Mouse (Mus musculus) left cerebral cortex, adult 2 months (tissue): ENCODE measurements around the gene Tshz2. TPM values are rescaled to one million over a fixed set of nuclear protein-coding genes. Genes with fewer than 3 reads are reported as not detected.

Source experiments
- DNase-seq, 2 experiments: peaks; one replicate each; pipeline ENCODE4 v3.0.0; 2021 to 2022; ENCODE audit warnings: low spot score in 2 of 2, mixed read lengths in 1 of 2; ENCODE audit errors: extremely low spot score in 1 of 2
- H3K27ac ChIP-seq: fragments of 200-600 bp; 2 replicates; pipeline ENCODE4 v1.8.1; 2022
- H3K4me3 ChIP-seq: fragments of 200-600 bp; 2 replicates; pipeline ENCODE4 v1.8.1; 2022
- CTCF ChIP-seq: fragments of 200-600 bp; IDR thresholded peaks from 2 replicates; pipeline ENCODE4 v1.8.1; 2022; ENCODE audit warnings: antibody characterized with exemption, mild to moderate bottlenecking, moderate library complexity
- intact Hi-C: fragments of 180-260 bp; cut with DNase I; formaldehyde crosslinking; loops from one replicate; pipeline ENCODE4 v1.15.1; 2025
- total RNA-seq, 2 experiments: library from RNA; stranded (reverse); gene quantifications; 2 replicates each; pipeline ENCODE4 v1.2.3; 2021

Tshz2 gene
- total RNA-seq, 2 experiments from 2014 or later = 38.2 to 46.1 TPM

DNA sequence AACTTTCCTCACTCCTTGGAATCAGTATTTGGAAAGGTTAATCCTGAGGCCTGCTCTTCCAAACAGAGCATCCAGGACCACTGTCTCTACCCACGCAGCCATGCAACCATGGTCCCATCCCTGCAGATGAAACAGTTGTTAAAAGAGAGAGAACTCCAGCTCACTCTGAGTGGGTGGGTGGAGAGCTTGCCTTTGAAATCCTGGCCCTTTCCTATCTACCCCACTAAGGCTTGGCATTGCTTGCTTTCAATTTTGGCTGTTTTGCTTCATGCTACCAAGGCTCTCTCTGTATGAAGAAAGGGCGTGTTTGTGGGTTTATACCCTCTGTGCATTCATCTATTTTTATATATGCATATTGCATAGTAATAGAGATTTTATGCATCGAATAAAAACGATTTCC, 33.2 kb upstream of the Tshz2 start:
- no peak for TF ChIP-seq CTCF
- intact Hi-C loops = loop anchor here (1.0 to 5.0 kb wide), 2 partner anchors 280 to 462 kb away; no protein-coding TSS in a partner anchor
- Histone ChIP-seq H3K4me3 (no peak overlapping the region), H3K27ac (peak overlapping the region; percentile 45)
- DNase-seq = no peak

DNA sequence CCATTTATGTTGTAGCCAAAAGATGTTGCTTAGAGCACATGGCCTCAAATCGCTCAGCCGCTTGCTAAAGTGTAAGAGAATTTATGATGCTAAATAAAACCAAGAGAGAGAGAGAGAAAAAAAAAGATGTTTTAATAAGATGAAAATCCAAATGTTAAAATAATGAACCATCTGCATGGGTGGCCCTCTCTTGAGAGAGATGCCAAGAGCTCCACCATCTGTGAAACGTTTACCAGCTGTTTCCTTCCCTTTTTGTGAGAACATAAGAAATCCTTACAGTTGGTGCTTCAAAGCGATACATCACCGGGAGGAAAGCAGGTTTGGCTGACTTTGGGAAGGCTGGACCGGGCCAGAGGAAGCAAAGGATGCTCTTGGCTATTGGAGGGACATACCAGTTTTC, 32.6 kb upstream of the Tshz2 start:
- no peak for TF ChIP-seq CTCF
- peak overlapping the region; percentile 45; the same call in 1 of the 2 replicates for H3K27ac ChIP-seq
- peak; percentile 36 to 46 for DNase-seq
- no peak overlapping the region for H3K4me3 ChIP-seq
- intact Hi-C loops = loop anchor here (5.0 kb wide), 1 partner anchor 298 kb away; no protein-coding TSS in a partner anchor

DNA sequence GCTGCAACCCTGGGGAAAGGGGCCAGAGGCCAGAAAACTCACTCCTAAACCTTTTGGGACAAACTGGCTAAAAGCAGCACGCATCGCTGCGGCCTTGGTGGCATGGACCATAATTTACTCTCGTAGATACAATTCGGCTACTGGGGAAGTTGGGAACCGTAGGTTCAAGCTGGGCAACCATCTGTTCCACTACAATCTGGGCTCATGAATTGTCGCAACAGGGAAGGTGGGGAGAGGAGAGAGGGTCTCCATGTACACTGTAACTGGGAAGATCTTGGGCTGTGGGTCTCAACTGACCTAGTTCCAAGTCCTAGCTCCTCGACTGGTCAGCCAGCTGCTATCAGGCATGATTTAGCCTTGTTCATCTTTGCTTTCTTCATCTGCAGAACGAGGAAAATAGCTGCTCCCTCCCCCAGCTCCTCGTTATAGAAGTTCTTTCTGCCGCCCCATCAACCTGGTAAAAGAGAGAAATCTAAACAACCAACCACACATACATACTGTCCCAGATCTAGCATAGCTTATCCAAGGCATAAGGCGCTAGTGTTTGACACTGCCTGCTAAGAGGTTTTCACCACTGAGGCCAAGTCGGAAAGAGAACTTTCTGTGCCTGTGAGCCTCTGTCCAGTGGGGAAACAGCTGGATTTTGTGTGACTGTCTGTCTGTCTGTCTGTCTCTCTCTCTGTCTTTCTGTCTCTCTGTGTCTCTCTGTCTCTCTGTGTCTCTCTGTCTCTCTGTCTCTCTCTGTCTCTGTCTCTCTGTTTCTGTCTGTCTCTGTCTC, 25.7 kb upstream of the Tshz2 start:
- no peak overlapping the region; the same call in 1 of the 2 replicates for H3K27ac ChIP-seq
- no peak for TF ChIP-seq CTCF
- DNase-seq = peak in 1 of 2 experiments; percentile 22
- intact Hi-C loops = no loop called here
- H3K4me3 ChIP-seq = no peak overlapping the region

DNA sequence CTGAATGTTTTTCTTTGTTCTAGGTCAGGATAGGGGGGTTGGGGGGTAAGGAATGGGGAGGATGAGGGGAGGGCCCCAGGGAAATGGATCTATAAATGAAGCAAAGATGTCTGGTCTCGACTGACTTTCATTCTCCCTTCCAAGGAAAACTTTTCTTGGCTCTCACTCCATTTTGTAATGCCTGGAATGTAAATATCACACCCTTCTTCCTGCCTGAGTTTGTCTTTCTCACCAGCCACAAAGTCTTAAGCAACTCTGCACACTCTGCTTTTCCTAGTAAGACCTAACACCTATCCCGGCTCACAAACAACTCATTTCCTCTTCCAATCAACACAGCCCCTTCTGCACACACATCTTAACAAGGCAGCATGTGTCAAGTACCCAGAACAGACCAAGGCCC, 25.0 kb upstream of the Tshz2 start:
- Histone ChIP-seq H3K4me3 (no peak overlapping the region), H3K27ac (no peak overlapping the region)
- intact Hi-C loops = no loop called here
- TF ChIP-seq CTCF = no peak
- no peak for DNase-seq

DNA sequence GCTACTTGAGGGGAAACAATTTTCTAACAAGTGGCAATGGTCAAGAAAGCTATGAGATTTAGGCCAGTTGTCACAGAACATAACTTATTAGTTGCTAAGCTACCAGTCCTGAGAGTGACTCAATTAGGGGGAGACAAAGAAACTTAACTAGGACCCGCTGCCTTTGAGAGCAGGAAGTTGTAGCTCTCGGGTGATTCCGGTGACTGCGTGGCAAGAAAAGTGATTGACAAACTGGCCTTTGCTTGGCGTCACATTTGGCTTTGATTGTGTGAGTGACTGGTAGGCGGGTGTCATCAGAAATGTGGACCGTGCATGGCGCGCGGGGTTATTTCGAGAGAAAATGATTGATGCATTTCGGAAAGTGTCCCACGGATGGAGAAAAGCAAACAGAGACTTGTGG, 22.9 kb upstream of the Tshz2 start:
- intact Hi-C loops = loop anchor here (10.0 kb wide), 1 partner anchor 545 kb away; no protein-coding TSS in a partner anchor
- no peak for TF ChIP-seq CTCF

DNA sequence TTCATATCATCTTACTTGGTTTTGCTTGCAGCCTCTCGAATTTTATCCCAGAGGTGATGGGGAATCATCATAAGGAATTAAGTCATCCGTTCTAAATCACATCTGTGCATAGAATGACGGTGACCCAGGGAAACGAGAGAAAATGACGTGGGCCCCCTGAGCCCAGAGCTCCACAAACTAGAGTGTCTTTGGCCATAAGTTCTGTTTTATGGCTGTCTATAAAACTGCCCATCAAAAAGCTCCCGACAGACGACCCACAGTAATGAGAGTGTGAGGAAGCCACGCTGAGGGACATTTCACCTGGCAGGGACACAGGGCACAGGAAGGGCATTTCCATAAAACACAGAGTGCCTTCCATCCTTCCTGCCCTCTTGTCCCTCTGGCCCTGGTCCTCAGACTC, 21.9 kb upstream of the Tshz2 start:
- intact Hi-C loops = loop anchor here (10.0 kb wide), 1 partner anchor 546 kb away; no protein-coding TSS in a partner anchor
- TF ChIP-seq CTCF = no peak
- DNase-seq = no peak
- Histone ChIP-seq H3K27ac (no peak overlapping the region), H3K4me3 (no peak overlapping the region)

More for the DNA sequence above, 22.9 kb upstream of the Tshz2 start:
- no peak for DNase-seq
- no peak overlapping the region for H3K27ac ChIP-seq
- H3K4me3 ChIP-seq = no peak overlapping the region

DNA sequence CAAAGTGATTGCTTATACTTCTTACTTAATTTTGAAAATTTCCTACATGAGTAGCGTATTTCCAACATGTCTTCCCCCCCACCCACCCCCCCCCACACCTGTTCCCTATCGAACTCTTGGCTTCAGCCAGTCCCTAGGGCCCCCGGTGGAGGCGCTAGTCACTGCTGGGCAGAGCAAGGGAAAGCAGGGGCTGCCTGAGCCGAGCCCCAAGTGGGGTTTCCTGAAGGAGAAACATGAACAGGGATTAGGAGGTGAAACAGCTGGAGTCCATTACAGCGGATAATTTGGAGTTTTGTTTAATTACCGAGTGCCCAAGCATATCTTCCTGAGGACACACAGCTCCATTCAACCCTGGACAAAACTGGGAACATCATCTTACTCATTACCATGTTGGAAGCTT, 21.3 kb upstream of the Tshz2 start:
- intact Hi-C loops = loop anchor here (10.0 kb wide), 1 partner anchor 547 kb away; no protein-coding TSS in a partner anchor

DNA sequence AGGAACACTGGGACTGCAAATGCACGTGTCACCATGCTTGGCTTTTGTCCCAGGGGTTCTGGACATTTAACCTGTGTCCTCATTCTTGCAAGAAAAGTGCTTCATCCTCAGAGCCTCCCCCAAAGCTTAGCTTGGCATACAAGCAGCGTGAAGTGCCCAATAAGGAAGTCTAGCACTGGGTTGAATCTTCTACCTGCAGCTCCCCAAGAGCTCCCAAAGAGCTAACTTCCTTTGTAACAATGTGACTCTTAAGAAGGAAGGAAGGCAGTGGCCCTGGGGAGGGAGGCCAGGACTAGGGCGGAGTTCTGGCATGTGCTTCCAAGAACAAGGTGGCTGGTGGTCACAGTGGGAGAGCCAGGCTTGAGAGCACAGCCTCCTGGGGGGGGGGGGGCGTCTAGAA, 18.1 kb upstream of the Tshz2 start:
- intact Hi-C loops = loop anchor here (10.0 kb wide), 1 partner anchor 550 kb away; no protein-coding TSS in a partner anchor
- Histone ChIP-seq H3K4me3 (no peak overlapping the region), H3K27ac (no peak overlapping the region)
- no peak for DNase-seq
- no peak for TF ChIP-seq CTCF

More for the DNA sequence above, 21.3 kb upstream of the Tshz2 start:
- TF ChIP-seq CTCF = no peak; the same call in 1 of the 2 replicates
- H3K4me3 ChIP-seq = no peak overlapping the region
- DNase-seq = no peak
- H3K27ac ChIP-seq = no peak overlapping the region

DNA sequence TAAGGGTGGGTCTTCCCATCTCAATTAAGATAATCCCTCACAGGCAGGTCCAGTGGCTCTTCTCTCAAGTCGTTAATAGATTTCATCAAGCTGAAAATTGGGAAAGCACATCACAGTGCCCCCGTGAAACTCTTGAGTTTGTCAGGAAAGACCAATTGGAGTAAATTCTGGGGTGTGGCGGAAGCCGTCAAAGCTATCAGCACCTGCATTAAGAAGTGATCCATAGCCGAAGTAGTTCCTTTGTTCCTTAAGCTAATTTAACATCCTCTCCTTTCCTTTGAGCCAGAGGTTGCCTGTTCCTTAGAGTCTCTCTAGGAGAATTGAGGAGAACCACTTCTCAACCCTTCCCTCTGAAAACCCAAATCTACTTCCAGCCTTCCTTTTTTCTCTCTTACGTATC, 16.8 kb upstream of the Tshz2 start:
- DNase-seq = no peak
- H3K4me3 ChIP-seq = no peak overlapping the region
- intact Hi-C loops = loop anchor here (10.0 kb wide), 1 partner anchor 551 kb away; no protein-coding TSS in a partner anchor
- no peak overlapping the region for H3K27ac ChIP-seq
- no peak for TF ChIP-seq CTCF

DNA sequence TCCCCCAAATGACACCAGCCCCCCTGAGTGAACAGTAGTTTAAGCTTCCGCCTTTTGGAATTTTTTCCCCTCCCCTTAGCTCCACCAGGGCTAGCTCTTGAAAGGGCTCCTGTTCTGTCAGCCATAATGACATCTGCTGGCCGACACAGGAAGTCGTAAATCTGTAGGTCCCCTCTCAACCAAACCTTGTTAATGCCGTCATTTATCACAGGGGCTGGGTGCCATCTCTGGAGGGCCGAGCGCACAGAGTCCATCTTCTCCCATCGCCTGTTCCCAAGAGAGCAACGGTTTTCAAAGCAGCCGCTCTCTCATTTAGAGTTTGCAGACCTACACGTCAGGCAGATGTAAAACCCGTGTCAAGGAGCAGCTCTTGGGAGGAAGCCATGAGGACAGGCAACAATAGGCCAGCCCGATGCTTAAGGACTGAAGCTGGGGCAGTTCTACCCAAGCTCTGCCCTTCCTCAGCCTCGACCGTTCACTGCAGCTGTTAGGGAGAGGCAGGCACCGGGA, 11.6 kb upstream of the Tshz2 start:
- no peak for DNase-seq
- TF ChIP-seq CTCF = peak; percentile 40
- Histone ChIP-seq H3K4me3 (no peak overlapping the region), H3K27ac (no peak overlapping the region)
- intact Hi-C loops = no loop called here

DNA sequence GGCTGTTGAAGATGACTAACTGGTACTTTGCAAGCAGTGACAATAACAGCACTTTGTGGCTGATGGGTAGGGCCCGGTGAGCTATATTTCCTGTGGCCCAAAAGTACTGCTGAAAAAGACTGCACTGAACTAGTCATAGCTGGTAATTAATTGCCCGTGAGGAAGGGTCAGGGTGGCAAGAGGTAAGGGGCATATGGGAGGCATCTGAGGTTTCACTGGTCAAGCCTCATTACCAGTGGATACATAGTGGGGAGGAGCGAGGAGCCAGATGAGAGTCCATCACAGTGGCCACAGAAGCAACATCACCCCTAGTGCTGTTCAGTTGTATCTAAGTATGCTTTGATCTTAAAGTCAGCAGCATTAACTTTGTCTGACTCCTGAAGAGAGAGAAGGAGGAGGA, 2.7 kb upstream of the Tshz2 start:
- Histone ChIP-seq H3K27ac (no peak overlapping the region), H3K4me3 (no peak overlapping the region)
- no peak for TF ChIP-seq CTCF
- intact Hi-C loops = no loop called here
- DNase-seq = no peak

DNA sequence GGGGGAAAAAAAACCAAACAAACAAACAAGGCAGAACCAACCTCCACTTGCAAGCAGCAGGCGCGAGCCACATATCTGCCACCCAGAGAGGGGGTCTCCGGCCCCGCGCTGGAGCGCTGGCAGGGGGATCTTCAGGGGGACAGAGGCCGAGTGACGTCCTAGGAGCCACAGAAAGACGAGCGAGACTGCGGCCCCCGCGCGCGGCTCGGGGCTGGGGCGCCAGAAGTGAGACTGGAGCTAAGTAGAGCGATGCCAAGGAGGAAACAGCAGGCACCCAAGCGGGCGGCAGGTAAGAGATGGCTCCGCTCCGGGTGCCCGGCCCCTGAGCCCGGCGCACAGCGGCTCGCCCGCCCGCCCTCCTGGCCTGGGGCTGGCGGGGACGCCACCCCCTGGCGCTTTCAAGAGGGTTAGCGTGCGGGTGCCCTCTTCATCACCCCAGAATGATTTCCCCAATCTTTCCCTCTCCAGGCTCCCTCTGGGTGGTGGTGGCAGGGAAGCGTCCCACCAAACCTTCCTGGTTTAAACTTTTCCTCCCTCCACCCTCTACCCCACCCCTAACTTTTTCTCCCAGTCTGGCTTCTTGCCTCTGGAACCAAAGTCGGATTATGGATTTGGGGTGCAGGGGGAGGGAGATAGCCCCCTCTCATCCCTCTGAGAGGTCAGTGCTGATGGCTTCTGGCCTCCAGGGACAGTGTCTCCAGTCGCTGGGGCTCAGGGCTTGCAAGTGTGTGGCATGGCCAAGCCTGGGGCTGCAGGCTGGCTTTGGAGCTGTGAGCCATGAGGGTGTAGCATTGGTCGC, 877 bp downstream of the Tshz2 start:
- intact Hi-C loops = no loop called here
- TF ChIP-seq CTCF = no peak
- DNase-seq = peak in 1 of 2 experiments; percentile 26
- Histone ChIP-seq H3K27ac (peak overlapping the region; percentile 83), H3K4me3 (peak overlapping the region; percentile 56)
